Mouse (Mus musculus): ENCODE measurements at regions not wholly inside any gene's neighbourhood (a gene's known extent, or its start where the extent isn't known, plus 50 kb on each side); places are given as distances from the start of the nearest gene placed in this dataset.

GRCm38 (mm10) chr6:98118355-98119150 lies 224.0 kb downstream of the Gm765 start:
- no peak for TF ChIP-seq CTCF (IDR thresholded peaks at IDR 0.05; ENCODE audit: control insufficient read depth, insufficient read depth, insufficient read length)
- no peak for TF ChIP-seq MAX (IDR thresholded peaks at IDR 0.05)

Data from C2C12 (cell line).